Mouse (Mus musculus): ENCODE results near the gene Zfp933.
"Not testable (repeated sequence)": the region's sequence is repeated elsewhere in the genome, so short reads cannot be mapped to it uniquely, and the experiment has no call there.

Zfp933 gene

DNA sequence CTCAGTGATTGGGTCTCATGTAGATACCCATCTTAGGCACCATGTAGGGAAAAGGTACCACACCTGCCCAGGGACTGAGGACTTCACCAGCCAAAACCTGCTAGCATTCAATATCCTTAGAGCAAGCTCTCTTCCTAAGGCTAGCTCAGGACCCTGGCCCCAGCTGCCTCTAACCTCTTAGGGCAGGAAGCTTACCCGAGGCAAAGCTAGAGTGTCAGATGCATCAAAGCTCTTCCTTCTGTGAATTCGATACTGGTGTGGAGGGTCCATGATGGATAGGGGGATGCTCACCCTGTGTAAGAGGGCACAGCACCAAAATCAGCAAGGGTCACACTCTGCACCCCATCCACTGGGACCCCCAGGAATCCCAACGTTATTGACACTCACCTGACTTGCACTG is 13.9 kb upstream of the Zfp933 start:
- DNase-seq (ENCODE audit: low read depth, low spot score) = no peak

DNA sequence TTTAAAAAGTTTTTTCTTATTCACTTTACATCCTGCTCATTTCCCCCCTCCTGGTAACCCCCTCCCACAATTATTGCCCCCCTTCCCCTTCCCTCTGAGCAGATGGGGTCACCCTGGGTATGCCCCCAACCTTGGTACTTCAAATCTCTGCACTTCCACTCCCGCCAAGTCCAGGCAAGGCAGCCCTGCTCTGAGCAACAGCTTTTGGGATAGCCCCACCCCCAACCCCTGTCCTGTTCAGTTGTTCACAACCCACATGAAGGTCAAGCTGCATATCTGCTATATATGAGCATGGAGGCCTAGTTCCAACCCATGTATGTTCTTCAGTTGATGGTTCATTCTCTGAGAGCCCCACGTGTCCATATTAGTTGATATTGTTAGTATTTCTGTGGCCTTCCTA is 2.6 kb upstream of the Zfp933 start:
- no peak for DNase-seq (ENCODE audit: low read depth, low spot score)

DNA sequence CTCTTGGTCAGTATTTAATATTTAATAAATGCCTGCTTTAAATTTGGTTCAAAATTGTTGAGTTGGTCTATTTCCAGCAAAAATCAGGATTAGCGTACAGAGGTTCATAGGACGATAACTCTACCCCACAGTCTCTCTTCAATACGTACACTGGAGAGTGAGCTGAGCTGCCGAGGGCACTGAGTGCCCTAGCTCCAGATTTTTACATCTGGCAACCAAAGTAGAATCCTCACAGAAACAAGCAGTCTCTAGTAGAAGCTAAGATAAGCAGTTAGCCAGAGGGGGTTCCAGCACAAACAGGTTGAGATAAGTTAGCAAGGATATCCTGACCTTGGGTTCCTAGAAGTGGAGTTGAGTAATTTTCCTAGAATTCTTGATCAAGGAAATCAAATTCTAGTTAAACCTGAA is 422 bp upstream of the Zfp933 start:
- no peak for DNase-seq (ENCODE audit: low read depth, low spot score)

DNA sequence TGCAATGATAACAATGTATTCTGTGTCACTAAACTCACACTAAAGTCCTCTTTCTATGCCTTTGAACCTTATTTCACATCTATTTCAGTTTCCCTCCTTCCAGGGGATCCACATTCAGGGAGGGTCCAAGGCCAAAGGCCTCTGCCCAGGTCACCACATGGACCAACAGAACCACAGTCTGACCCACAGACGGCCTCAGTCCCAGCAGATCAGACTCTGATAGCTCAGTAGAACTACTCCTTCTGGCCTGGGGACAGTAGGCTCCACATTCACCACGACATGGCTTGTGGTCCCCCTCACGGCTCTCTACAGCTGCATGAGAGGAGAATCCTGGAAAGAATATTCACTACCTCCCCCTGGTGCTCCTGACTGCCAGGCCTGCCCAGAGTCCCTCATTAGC is 5.3 kb downstream of the Zfp933 start:
- DNase-seq (ENCODE audit: low read depth, low spot score) = no peak

DNA sequence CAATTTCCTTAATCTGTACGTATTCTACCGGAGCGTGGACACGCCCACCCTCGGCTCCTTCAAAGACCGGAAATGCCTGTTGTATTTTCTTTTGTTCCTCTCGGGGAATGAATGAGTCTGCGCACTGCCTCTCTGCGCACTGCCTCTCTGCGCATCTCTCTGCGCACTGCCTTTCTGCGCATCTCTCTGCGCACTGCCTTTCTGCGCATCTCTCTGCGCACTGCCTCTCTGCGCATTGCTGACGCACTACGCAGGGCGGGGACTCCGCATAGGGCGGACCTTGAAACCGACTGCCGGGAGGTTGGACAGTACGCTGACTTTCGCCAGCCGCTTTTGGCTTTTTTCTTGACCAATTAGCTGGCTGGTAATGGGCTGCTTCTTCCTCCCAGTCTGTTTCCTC is 8.9 kb downstream of the Zfp933 start:
- DNase-seq (ENCODE audit: low read depth, low spot score) = not testable (repeated sequence)

DNA sequence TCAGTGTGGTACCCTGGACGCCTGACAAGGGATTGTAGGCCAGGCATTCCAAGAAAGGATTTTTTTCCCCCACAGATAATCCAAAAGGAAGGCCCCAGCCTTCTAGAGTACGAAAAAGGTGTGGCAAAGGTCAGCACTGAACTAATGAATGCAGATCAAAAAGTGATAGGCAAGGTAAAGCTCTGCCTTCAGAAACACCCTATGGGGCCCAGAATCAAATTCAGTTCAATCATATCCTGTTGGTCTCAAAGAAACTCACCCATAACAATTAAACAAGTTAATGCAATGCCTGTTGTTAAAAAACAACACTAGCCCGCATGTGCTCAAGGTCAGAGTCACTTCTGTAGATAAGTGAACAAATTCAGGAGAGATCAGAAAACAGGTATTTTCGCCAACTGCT is 23.8 kb downstream of the Zfp933 start:
- DNase-seq (ENCODE audit: low read depth, low spot score) = no peak

DNA sequence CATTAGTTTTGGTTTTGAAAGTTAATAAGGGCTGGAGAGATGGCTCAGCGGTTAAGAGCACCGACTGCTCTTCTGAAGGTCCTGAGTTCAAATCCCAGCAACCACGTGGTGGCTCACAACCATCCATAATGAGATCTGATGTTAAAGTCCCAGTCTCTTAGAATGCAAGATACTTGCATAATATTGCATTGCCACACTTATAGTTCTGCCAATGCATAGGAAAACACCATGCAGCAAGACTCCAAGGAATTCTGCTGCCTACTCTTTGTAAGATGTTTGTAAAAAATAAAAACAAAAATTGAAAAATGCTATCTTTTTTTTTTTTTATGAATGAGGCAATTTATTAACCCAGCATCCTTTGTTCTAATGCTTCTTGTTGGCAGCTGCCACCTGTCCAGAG is 26.8 kb downstream of the Zfp933 start:
- DNase-seq (ENCODE audit: low read depth, low spot score) = not testable (repeated sequence)

DNA sequence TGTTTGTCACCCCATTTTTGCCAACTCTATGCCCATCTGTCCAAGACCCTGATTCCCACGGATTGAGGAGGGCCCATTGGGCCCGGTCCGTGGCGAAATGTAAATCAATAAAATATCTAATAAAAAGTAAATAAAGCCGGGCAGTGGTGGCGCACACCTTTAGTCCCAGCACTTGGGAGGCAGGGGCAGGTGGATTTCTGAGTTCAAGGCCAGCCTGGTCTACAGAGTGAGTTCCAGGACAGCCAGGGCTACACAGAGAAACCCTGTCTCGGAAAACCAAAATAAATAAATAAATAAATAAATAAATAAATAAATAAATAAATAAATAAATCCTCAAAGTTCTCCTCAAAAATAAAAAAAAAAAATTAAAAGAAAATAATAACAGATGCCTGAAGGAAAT is 28.5 kb downstream of the Zfp933 start:
- DNase-seq (ENCODE audit: low read depth, low spot score) = not testable (repeated sequence)

DNA sequence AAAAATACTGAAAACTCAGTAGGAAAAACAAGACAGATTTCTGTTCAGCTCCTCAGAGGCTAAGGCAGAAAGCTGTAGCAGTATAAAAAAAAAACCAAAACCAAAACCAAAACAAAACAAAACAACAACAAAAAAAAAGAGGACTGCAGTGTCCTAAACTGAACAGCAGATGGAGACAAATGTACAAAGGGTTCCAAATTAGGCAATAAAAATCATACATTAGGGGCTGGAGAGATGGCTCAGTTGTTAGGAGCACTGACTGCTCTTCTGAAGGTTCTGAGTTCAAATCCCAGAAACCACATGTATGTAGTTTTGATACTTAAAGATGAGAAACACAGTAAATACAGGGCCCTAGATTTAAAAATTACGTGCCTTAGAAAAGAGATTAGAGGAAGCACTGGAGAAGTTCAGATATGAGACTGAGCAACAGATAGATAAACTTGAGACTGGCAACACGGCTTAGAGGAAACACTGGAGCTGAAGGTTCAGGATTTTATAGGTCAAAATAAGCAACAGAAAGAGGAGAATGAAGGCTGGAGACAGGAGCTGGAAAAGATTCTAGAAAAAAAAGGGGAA is 33.5 kb downstream of the Zfp933 start:
- no peak for DNase-seq (ENCODE audit: low read depth, low spot score)

DNA sequence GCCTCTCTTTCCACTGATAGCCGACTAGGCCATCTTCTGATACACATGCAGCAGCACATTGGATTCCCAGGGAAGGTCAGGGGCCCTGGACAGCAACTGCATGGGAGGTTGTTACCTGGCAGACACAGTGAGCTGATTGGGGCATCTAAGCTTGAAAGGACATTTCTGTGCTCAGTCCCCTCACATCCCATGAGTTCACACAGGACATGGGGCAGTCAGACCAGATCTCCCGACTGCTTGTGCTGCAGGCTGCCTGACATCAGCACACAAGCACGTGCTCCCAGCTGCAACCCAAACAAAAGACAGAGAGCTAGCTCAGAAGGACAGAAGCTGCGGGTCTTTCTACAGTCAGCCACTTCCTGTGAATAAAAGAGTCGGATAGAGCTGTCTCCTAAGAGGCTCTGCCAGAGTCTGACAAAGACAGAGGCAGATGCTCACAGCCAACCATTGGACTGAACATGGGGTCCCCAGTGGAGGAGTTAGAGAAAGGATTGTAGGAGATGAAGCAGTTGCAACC is 34.9 kb downstream of the Zfp933 start:
- no peak for DNase-seq (ENCODE audit: low read depth, low spot score)

DNA sequence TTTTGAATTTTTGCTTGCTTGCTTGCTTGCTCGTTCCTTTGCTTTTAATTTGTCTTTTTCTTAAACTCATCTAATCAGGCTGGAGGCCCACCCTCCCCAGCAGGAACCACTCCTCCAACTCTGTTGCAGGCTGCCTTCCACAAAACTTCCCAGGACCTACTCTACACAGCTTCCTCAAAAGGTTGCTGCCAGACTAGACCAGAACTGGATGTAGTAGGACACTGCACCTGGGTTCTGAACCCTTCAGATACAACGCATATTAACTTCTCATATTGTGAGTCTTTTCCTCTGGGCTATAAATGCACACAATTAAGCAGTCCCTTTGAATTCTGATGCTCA is 38.2 kb downstream of the Zfp933 start:
- DNase-seq (ENCODE audit: low read depth, low spot score) = not testable (repeated sequence)

DNA sequence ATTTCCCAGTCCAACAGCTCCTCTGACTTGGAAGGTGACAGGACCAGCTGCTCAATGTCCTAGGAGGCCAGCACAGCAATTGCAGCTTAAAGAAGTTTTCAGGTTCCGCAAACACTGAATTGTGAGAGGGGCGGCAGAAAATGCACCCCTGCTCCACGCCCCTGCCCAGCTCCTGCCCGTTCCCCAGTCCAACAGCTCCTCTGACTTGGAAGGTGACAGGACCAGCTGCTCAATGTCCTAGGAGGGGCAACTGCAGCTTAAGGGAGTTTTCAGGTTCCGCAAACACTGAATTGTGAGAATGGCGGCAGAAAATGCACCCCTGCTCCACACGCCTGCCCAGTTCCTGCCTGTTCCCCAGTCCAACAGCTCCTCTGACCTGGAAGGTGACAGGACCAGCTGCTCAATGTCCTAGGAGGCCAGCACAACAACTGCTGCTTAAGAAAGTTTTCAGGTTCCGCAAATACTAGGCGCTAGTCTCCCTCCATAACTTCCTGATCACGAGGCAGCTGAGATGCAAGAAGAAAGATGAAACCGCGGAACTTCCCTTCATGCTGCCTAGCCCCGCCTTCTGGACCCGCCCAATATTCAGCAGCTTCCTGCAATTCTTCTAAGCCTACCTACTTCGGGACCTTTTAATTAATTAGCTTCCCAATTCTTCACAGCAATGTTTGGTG is 38.7 kb downstream of the Zfp933 start, which contains the start of gene Zfp984:
Gene Zfp984, minus strand, starts transcription at position 497 of the 674 bp plus-strand sequence.
- DNase-seq (ENCODE audit: low read depth, low spot score) = not testable (repeated sequence)

DNA sequence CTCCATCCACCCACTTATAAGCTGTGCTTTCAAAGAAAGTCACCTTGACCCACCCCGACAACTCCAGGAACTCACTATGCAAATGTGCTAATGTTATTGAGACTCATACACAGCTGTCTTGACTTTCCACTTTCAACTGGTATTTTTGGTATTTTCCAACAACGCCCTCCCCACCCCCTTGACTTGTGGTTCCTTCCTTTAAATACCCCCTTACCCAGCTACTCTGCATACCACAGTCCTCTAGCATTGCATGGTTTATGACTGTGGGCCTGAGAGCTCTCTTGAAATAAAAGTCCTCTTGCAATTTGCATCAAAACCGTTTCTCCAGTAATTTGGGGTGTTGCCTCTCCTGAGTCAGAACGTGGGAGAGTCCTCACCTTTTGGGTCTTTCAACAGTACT is 39.7 kb downstream of the Zfp933 start:
- DNase-seq (ENCODE audit: low read depth, low spot score) = not testable (repeated sequence)

DNA sequence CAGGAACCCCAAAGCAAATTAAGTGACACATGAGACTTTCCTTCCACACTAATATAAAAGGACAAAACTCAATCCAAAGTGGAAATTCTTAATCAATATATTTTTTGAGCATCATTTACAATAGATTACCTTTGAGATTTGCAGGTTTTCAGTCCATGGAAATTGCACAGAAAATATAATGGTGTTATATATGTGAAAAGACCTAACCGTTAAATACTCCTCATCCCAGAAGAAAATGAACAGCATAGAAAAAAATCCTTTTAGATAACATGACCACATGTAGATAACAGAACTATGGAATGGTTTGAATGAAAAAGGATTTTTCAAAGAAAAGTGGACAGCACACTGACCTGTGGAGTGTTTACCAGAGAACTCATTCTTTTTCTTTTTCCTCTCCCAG is 52.9 kb downstream of the Zfp933 start:
- DNase-seq (ENCODE audit: low read depth, low spot score) = not testable (repeated sequence)

DNA sequence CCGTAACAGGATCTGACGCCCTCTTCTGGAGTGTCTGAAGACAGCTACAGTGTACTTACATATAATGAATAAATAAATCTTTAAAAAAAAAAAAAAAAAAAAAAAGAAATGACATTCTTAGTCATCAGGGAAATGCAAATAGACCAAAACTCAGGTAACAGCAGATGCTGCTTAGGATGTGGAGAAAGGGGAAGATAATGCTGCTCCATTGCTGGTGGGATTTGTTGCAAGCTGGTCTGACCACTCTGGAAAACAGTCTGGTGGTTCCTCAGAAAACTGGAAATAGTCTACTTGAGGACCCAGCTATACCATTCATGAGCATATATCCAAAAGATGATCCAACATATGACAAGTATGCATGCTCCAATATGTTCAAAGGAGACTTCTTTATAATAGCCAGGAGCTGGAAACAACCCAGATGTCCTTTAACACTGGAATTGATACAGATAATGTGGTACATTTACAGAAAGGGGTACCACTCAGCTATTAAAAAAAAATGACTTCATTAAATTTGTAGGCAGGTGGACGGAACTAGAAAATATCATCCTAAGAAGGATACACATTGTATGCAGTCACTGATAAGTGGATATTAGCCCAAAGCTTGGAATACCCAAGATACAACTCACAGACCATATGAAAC is 54.0 kb downstream of the Zfp933 start:
- DNase-seq (ENCODE audit: low read depth, low spot score) = not testable (repeated sequence)

DNA sequence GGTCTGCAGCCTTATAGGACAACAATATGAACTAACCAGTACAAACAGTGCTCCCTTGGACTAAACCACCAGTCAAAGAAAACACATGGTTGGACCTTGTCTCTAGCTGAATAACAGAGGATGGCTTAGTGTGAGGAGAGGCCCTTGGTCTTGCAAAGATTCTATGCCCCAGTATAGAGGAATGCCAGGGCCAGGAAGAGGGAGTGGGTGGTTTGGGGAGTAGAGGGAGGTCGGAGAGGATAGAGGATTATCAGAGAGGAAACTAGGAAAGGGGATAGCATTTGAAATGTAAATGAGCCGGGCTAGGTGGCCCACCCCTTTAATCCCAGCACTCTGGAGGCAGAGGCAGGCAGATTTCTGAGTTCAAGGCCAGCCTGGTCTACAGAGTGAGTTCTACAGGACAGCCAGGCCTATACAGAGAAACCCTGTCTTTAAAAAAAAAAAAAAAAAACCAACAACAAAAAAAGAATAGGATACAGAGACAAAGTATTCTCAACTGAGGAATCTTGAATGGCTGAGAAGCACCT is 54.7 kb downstream of the Zfp933 start:
- not testable (repeated sequence) for DNase-seq (ENCODE audit: low read depth, low spot score)

DNA sequence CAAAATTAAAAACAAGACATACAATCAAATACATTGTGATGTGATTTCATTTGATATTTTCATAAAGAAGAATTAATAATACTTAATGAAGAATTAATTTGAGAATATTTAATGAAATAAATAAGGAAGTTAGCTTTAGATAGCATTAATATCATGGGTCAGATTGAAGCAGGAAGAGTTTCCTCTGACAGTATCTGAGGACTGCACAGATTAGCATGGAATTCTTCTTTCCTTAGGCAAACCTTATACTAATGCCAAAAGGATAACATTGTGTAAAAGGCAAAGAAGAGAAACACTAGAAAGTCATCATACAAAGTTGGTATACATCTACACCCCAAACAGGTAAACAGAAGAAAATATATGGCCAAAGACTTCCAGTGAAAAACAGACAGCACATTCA is 56.4 kb downstream of the Zfp933 start:
- not testable (repeated sequence) for DNase-seq (ENCODE audit: low read depth, low spot score)
